8 mouse cellular contexts compared by ENCODE assay signal in the genomic region with DNA sequence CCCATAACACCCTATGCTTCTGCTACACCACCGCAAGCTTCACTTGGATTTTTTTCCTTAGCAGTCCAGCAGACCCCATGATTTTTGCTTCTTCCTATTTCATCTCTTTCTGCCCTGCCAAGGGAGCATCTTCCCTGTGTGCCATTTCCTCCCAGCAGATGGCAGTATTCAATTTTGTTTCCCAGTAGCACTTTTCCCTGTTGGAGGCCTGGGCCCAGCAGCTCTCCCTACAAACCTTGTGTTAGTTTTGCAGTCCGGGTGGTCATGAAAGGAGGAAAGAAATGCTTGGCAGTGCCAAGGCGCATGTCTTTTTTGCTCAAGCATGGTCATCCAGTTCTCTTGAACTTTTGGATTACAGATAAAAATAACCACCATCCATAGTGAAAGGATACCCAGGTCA.
A peak's percentile ranks its signal among the peaks of the same experiment; 100 is the strongest.
DNase-seq lines count a peak whose midpoint lies in the region; ATAC-seq lines count a peak whose summit lies in the region.

No protein-coding gene starts in this region.

- intact Hi-C loops in heart, postnatal 36 days (cut with DNase I), result loop anchor here (2.0 kb wide), 1 partner anchor 168 kb away; no protein-coding TSS in a partner anchor
- intact Hi-C loops in left cerebral cortex, postnatal 4 days (cut with DNase I), result no loop called here

- DNase-seq in cerebellum, adult 18-20 months, result peak; percentile 3 to 8
- DNase-seq in cerebellum, adult 9-10 months, result no peak
- peak; percentile 9 for DNase-seq in thymus, postnatal 4 days
- DNase-seq in thymus, postnatal 0 days (ENCODE audit: low spot score), result no peak
- peak; percentile 20 to 34 for DNase-seq in heart, postnatal 36 days
- DNase-seq in left cerebral cortex, postnatal 4 days, result peak; percentile 16
- DNase-seq in right cerebral cortex, adult 18-20 months, result peak; percentile 11

- ATAC-seq in erythroid progenitor cell, adult 5-6 weeks (replicated peaks; ENCODE audit: low FRiP score, poor library complexity, severe bottlenecking), result no peak

Comparison
In these comparisons a context has a peak if more than half of its experiments do, and no peak if none do; other contexts are left out.
1. DNase-seq: peak in cerebellum, adult 18-20 months (2 of 2), thymus, postnatal 4 days (single experiment), heart, postnatal 36 days (2 of 2), left cerebral cortex, postnatal 4 days (single experiment) and right cerebral cortex, adult 18-20 months (single experiment); none in cerebellum, adult 9-10 months (single experiment) and thymus, postnatal 0 days (single experiment).